Mouse (Mus musculus) limb, embryonic 13.5 days (tissue): ENCODE measurements around the gene Nkiras1. TPM values are rescaled to one million over a fixed set of nuclear protein-coding genes. Genes with fewer than 3 reads are reported as not detected.

Experiments
- ATAC-seq: fragments of 200-750 bp; cut with Nextera tagmentation; 2 replicates; pipeline ENCODE4 v1.8.0; 2017; ENCODE audit warnings: low read depth, moderate number of reproducible peaks, moderate TSS enrichment; ENCODE audit not compliant: low FRiP score
- H3K27ac ChIP-seq: fragments of 300-500 bp; sonication (generic); 2 replicates; pipeline ENCODE4 v1.5.1; 2015; ENCODE audit warnings: inconsistent platforms, mild to moderate bottlenecking, moderate library complexity
- H3K27me3 ChIP-seq: fragments of 300-500 bp; sonication (generic); 2 replicates; pipeline ENCODE4 v1.6.1; 2015; ENCODE audit warnings: mild to moderate bottlenecking, inconsistent platforms
- H3K36me3 ChIP-seq: fragments of 300-500 bp; sonication (generic); 2 replicates; pipeline ENCODE4 v1.6.1; 2015; ENCODE audit warnings: inconsistent platforms, mild to moderate bottlenecking, moderate library complexity
- H3K4me1 ChIP-seq: fragments of 300-500 bp; sonication (generic); 2 replicates; pipeline ENCODE4 v1.6.1; 2015; ENCODE audit warnings: inconsistent platforms
- H3K4me2 ChIP-seq: fragments of 300-500 bp; sonication (generic); replicated peaks from 2 replicates; pipeline ENCODE4 v1.6.1; 2015; ENCODE audit warnings: inconsistent platforms, mild to moderate bottlenecking, moderate library complexity
- H3K4me3 ChIP-seq: fragments of 300-500 bp; sonication (generic); 2 replicates; pipeline ENCODE4 v1.5.1; 2015; ENCODE audit warnings: moderate library complexity, mild to moderate bottlenecking, inconsistent platforms
- H3K9ac ChIP-seq: fragments of 300-500 bp; sonication (generic); 2 replicates; pipeline ENCODE4 v1.6.1; 2015; ENCODE audit warnings: mild to moderate bottlenecking, inconsistent platforms
- H3K9me3 ChIP-seq: fragments of 300-500 bp; sonication (generic); 2 replicates; pipeline ENCODE4 v1.6.1; 2016; ENCODE audit warnings: inconsistent platforms
- WGBS: fragments of 180-500 bp; shearing (Covaris S2); methylation state at CpG from one replicate; pipeline ENCODE4 v1.1.7; 2015; 5-methylcytosine and 5-hydroxymethylcytosine counted together
- polyA plus RNA-seq: library from polyadenylated mRNA; unstranded; fragments of >200 nt; fragmentation: Nextera tagmentation; extraction: Ambion mirVana; gene quantifications from 2 replicates; pipeline ENCODE4 v1.2.1, GENCODE M21; 2015

The Nkiras1 gene
- polyA plus RNA-seq, 1 experiment from 2014 or later: 24.6 TPM

GRCm38 (mm10) chr14:18326968-18327672 lies 56.2 kb downstream of the Nkiras1 start:
- no peak for ATAC-seq
- Histone ChIP-seq H3K4me1 (peaks cover 34% of the 10 kb centered on the region), H3K4me3 (peak overlapping the region; percentile 46), H3K9me3 (no peaks in the 10 kb centered on the region), H3K9ac (peak overlapping the region; percentile 64), H3K27me3 (no peaks in the 10 kb centered on the region), H3K4me2 (peak overlapping the region; percentile 81), H3K36me3 (peaks cover 18% of the 10 kb centered on the region), H3K27ac (no peak overlapping the region)
- 2% methylated on average over 23 of the region's 37 CpGs for WGBS

DNA sequence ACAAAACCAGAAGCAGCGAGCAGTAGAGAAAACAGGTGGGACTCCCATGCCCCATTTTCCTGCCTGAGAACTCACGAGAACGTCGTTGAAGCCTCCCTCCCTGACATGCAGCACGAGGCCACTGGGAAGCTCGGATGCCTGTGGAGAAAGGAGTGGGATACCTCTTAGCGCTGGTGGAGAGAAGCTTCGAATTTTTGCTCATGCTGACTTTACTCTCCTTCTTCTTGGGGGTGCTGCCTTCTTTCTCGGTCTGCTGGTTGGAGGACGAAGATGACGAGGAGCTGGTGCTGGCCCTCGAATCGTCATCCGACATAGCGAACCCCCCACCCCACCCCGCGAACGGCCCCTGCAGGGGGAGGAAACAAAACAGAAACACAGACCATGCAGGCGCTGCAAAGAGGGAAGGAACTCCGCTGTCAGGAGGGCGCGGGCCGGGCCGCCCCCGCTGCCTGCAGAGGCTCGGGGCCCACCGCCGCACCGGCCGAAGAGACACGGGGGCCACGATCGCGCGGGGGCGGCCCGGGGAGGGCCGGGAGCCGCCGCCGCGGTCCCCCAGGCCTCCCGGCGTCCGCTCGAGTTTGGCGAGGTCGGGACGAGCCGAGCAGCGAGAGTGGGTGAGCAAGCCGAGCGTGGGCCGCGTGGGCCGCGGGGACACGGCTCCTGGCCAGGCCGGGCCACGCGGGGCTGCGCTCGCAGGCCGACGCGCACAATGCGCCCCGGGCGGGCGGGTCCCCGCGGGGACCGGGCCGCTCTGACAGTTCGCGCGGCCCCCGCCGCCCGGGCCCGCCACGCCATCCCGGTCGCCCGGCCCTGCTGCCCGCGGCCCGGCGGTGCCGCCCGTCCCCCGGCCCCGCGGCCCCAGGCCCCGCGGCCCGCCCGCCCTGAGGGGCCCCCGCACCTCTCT lies 60.1 kb downstream of the Nkiras1 start:
- Histone ChIP-seq H3K4me2 (peak overlapping the region; percentile 74), H3K4me3 (peak overlapping the region; percentile 89), H3K9me3 (no peaks in the 10 kb centered on the region), H3K27me3 (no peaks in the 10 kb centered on the region), H3K27ac (peak overlapping the region; percentile 84), H3K4me1 (peaks cover 34% of the 10 kb centered on the region), H3K9ac (peak overlapping the region; percentile 96), H3K36me3 (peaks cover 12% of the 10 kb centered on the region)
- ATAC-seq: peak; percentile 70
- WGBS: 1% methylated on average over 36 of the region's 99 CpGs

DNA sequence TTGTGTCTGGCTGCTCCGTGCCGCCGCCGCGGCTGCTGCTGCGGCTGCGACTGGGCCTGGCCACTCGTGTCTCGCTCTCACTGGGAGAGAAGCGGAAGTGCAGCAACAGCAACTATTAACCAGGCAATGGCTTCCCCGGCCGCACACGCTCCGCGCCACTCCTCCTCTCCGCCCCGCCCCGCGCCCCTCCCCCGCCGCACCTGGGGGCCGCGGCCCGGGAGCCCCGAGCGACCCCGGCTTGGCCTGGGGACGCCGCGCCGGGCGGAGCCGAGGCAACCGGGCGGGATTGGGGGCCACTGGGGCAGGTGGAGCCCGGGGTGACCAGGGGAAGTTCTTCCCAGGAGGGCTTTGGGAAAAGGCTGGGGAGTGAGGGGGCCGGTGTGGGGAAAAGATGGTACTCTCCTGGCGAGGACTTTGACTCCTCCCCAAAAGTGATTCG lies 60.8 kb downstream of the Nkiras1 start, which contains the start of gene Ube2e1:
Gene Ube2e1, minus strand, starts transcription at position 167 of the 439 bp plus-strand sequence.
- under 1% methylated on average over 33 of the region's 39 CpGs for WGBS
- Histone ChIP-seq H3K4me3 (peak within 1 kb of the TSS; percentile 89), H3K9ac (peak within 1 kb of the TSS; percentile 96), H3K4me1 (peaks cover 28% of the 10 kb centered on the region), H3K27ac (peak within 1 kb of the TSS; percentile 84), H3K4me2 (peak within 1 kb of the TSS; percentile 74), H3K27me3 (no peaks in the 10 kb centered on the region), H3K36me3 (peaks cover 8% of the 10 kb centered on the region), H3K9me3 (no peaks in the 10 kb centered on the region)
- peak; percentile 94 for ATAC-seq

Other genes with a start within 250 kb of the Nkiras1 start
- 5.4 and 5.6 TPM in 2 replicates for gene Nr1d2, start 32.0 kb upstream of the Nkiras1 start, polyA plus RNA-seq
- 389 and 402 TPM in 2 replicates for gene Rpl15, start 255 bp downstream of the Nkiras1 start, polyA plus RNA-seq
- 159 and 163 TPM in 2 replicates for gene Ube2e1, start 60.7 kb downstream of the Nkiras1 start, polyA plus RNA-seq